Mouse (Mus musculus) hindbrain, embryonic 12.5 days (tissue): ENCODE data around the gene Blvrb. TPM values are rescaled to one million over a fixed set of nuclear protein-coding genes. Genes with fewer than 3 reads are reported as not detected.

ENCODE experiments used
- ATAC-seq: fragments of 200-750 bp; cut with Nextera tagmentation; 2 replicates; pipeline ENCODE4 v1.8.0; 2017; ENCODE audit warnings: moderate TSS enrichment; ENCODE audit not compliant: low FRiP score
- H3K27ac ChIP-seq: fragments of 300-500 bp; sonication (generic); 2 replicates; pipeline ENCODE4 v1.5.1; 2016; ENCODE audit warnings: mild to moderate bottlenecking
- H3K27me3 ChIP-seq: fragments of 300-500 bp; sonication (generic); 2 replicates; pipeline ENCODE4 v1.6.1; 2016; ENCODE audit warnings: mild to moderate bottlenecking
- H3K36me3 ChIP-seq: fragments of 300-500 bp; sonication (generic); 2 replicates; pipeline ENCODE4 v1.6.1; 2016; ENCODE audit warnings: mild to moderate bottlenecking
- H3K4me1 ChIP-seq: fragments of 300-500 bp; sonication (generic); 2 replicates; pipeline ENCODE4 v1.6.1; 2016
- H3K4me2 ChIP-seq: fragments of 300-500 bp; sonication (generic); replicated peaks from 2 replicates; pipeline ENCODE4 v1.6.1; 2016; ENCODE audit warnings: mild to moderate bottlenecking
- H3K4me3 ChIP-seq: fragments of 300-500 bp; sonication (generic); 2 replicates; pipeline ENCODE4 v1.5.1; 2016; ENCODE audit warnings: mild to moderate bottlenecking
- H3K9ac ChIP-seq: fragments of 300-500 bp; sonication (generic); 2 replicates; pipeline ENCODE4 v1.6.1; 2016; ENCODE audit warnings: mild to moderate bottlenecking, moderate library complexity
- H3K9me3 ChIP-seq: fragments of 300-500 bp; sonication (generic); replicated peaks from 2 replicates; pipeline ENCODE4 v1.6.1; 2016; ENCODE audit warnings: mild to moderate bottlenecking
- WGBS: fragments of 180-500 bp; shearing (Covaris S2); methylation state at CpG from one replicate; pipeline ENCODE4 v1.1.7; 2016; 5-methylcytosine and 5-hydroxymethylcytosine counted together
- polyA plus RNA-seq: library from polyadenylated mRNA; unstranded; fragments of >200 nt; fragmentation: Nextera tagmentation; extraction: Ambion mirVana; gene quantifications from 2 replicates; pipeline ENCODE4 v1.2.1, GENCODE M21; 2016

The Blvrb gene
- polyA plus RNA-seq, 1 experiment from 2014 or later, result 26.6 TPM

- no peak for ATAC-seq
- Histone ChIP-seq H3K4me3 (no peak overlapping the region), H3K36me3 (no peaks in the 10 kb centered on the region), H3K9ac (no peak overlapping the region), H3K4me1 (peaks cover 2% of the 10 kb centered on the region; the same call in 1 of the 2 replicates), H3K9me3 (no peaks in the 10 kb centered on the region), H3K27ac (no peak overlapping the region), H3K27me3 (peaks cover 9% of the 10 kb centered on the region; the same call in 1 of the 2 replicates), H3K4me2 (no peak overlapping the region)
- 55% methylated on average over 13 of the region's 13 CpGs for WGBS
Observed at GRCm38 (mm10) chr7:27452206-27452770, 4.5 kb downstream of the Blvrb start.

GRCm38 (mm10) chr7:27454461-27455121 is 6.8 kb downstream of the Blvrb start:
- Histone ChIP-seq H3K36me3 (no peaks in the 10 kb centered on the region), H3K9ac (no peak overlapping the region), H3K27me3 (no peaks in the 10 kb centered on the region), H3K27ac (no peak overlapping the region), H3K9me3 (no peaks in the 10 kb centered on the region), H3K4me2 (no peak overlapping the region), H3K4me3 (no peak overlapping the region), H3K4me1 (no peaks in the 10 kb centered on the region)
- 78% methylated on average over 10 of the region's 10 CpGs for WGBS
- ATAC-seq, result no peak

DNA sequence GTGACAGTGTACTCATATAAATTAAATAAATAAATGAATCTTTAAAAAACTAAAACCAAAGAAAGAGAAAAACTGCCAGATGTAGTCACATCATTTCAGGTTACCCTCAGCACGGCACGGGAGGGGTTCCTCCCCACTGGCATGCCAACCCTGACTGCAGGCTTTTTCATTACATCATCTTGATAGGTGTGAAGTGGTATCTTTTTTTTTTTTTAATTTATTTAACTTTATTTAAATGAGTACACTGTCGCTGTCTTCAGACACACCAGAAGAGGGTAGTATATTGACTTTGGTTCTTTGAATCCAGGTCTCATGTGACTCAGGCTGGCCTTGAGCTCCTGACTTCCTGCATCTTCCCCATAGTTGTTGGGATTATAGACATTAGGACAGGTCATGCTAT is 7.5 kb downstream of the Blvrb start:
- Histone ChIP-seq H3K4me2 (no peak overlapping the region), H3K27ac (no peak overlapping the region), H3K9me3 (no peaks in the 10 kb centered on the region), H3K4me3 (no peak overlapping the region), H3K36me3 (no peaks in the 10 kb centered on the region), H3K9ac (no peak overlapping the region), H3K27me3 (no peaks in the 10 kb centered on the region), H3K4me1 (no peaks in the 10 kb centered on the region)
- WGBS, result 93% methylated on average over 3 of the region's 3 CpGs
- no peak for ATAC-seq

DNA sequence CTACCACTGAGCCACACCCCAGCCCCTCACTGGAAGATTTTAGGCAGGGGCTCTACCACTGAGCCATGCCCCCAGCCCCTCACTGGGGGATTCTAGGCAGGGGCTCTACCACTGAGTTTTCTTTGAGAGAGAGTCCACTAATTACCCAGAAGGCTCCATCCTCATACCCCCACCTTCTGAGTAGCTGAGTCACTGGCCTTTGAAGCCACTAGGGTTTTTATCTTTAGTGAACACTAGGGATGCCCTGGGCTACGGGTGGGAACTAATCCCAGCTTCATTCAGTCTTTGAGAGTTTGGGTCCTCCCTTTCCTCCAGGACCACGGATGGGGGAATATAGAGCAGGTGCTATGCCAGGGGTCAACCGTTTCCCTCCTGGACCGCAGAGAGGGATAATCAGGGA is 10.8 kb downstream of the Blvrb start:
- Histone ChIP-seq H3K4me1 (no peaks in the 10 kb centered on the region), H3K36me3 (no peaks in the 10 kb centered on the region), H3K4me3 (no peak overlapping the region), H3K9ac (no peak overlapping the region), H3K27me3 (no peaks in the 10 kb centered on the region), H3K27ac (no peak overlapping the region), H3K4me2 (no peak overlapping the region), H3K9me3 (no peaks in the 10 kb centered on the region)
- ATAC-seq, result no peak
- WGBS, result 92% methylated on average over 4 of the region's 4 CpGs

DNA sequence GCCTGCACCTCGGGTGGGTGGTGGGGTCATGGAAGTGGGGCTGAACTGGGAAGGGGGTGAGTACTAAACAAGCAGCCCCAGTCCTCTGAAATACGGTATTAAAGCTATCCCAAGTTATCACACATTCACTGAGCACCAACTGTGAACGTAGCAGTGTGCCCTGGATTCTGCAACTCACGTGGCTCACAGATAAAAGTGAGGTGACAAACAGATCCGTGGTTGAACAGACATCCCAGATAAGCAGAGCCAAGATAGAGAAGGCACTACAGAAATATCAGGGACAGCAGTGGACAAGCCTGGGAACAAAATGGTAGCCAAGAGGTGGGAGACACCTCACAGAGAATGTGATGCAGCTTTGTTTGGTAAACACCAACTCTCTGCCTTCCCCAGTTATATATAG is 11.9 kb downstream of the Blvrb start:
- no peak overlapping the region for H3K4me3 ChIP-seq
- H3K36me3 ChIP-seq, result no peaks in the 10 kb centered on the region
- H3K27ac ChIP-seq, result no peak overlapping the region
- WGBS, result 91% methylated on average over 5 of the region's 5 CpGs
- no peaks in the 10 kb centered on the region for H3K4me1 ChIP-seq
- no peak overlapping the region for H3K4me2 ChIP-seq
- H3K9me3 ChIP-seq, result no peaks in the 10 kb centered on the region
- no peak overlapping the region for H3K9ac ChIP-seq
- no peak for ATAC-seq
- H3K27me3 ChIP-seq, result no peaks in the 10 kb centered on the region

DNA sequence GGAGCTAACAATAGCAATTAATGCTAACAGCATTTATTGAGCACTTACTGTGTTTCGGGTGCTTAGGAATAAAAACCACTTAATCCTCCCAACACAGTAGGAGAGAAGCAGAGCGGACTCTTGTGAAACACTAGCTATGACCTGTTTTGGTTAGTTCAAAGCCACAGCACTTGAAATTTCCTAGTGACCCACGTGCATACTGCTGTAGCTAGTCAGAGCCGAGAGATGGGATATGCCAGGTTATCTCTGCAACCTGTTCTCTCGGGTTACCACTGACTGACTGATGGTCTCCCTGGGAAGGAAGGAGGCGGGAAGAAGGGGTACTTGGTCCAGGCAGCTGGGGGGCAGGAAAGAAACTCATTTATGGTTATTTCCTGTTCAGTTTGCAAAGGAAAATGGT is 12.7 kb downstream of the Blvrb start:
- Histone ChIP-seq H3K4me1 (no peaks in the 10 kb centered on the region), H3K4me2 (no peak overlapping the region), H3K4me3 (no peak overlapping the region), H3K36me3 (no peaks in the 10 kb centered on the region), H3K9me3 (no peaks in the 10 kb centered on the region), H3K9ac (no peak overlapping the region), H3K27me3 (no peaks in the 10 kb centered on the region), H3K27ac (no peak overlapping the region)
- WGBS, result 86% methylated on average over 6 of the region's 6 CpGs
- ATAC-seq, result no peak

GRCm38 (mm10) chr7:27467648-27468047 is 19.9 kb downstream of the Blvrb start:
- no peak for ATAC-seq
- H3K36me3 ChIP-seq, result no peaks in the 10 kb centered on the region
- 45% methylated on average over 4 of the region's 4 CpGs for WGBS

DNA sequence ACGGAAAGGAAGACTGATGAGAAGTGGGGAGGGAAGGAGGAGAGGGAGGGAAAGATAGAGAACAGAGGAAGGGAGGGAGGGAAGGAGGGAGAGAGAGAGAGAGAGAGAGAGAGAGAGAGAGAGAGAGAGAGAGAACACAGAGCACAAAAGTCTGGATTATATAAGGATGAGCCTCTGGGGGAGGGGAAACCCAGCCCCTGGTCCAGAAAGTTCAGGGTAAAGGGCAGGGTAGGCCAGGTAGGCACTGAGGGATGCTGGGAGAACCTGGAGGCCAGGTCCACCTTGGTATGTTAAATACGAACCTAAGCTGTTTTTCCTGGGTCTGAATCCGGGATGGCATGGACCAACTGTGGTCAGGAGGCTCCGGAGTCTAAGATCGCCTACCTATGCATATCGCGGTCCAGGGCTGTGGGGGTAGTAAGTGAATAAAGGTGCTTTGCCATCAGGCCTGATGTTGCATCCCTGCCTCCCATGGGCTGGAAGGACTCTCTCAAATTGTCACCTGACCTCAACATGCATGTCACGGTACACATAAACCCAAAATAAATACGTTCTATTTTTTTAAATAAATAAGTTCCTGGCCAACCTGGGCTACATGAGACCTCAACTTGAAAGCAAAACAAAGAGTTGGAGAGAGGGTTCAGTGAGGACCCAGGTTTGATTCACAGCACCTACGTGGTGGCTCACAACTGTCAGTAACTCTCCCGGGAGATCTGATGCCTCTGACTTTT is 23.8 kb downstream of the Blvrb start:
- WGBS, result 90% methylated on average over 11 of the region's 11 CpGs
- Histone ChIP-seq H3K27me3 (no peaks in the 10 kb centered on the region), H3K4me1 (peaks cover 16% of the 10 kb centered on the region), H3K36me3 (0 out of 2 replicates have a peak, but pooled peaks cover 7% of the 10 kb centered on the region), H3K4me2 (no peak overlapping the region), H3K4me3 (no peak overlapping the region), H3K9me3 (no peaks in the 10 kb centered on the region), H3K27ac (no peak overlapping the region), H3K9ac (no peak overlapping the region)
- no peak for ATAC-seq

More at GRCm38 (mm10) chr7:27467648-27468047, 19.9 kb downstream of the Blvrb start:
- Histone ChIP-seq H3K4me1 (peaks cover 8% of the 10 kb centered on the region), H3K9me3 (no peaks in the 10 kb centered on the region), H3K27me3 (no peaks in the 10 kb centered on the region), H3K27ac (no peak overlapping the region), H3K4me3 (no peak overlapping the region), H3K9ac (no peak overlapping the region), H3K4me2 (no peak overlapping the region)

GRCm38 (mm10) chr7:27472596-27472995 is 24.8 kb downstream of the Blvrb start:
- peak overlapping the region; percentile 75 for H3K4me2 ChIP-seq
- no peaks in the 10 kb centered on the region for H3K27me3 ChIP-seq
- H3K36me3 ChIP-seq, result 0 out of 2 replicates have a peak, but pooled peaks cover 13% of the 10 kb centered on the region
- peak overlapping the region; percentile 71; the same call in 1 of the 2 replicates for H3K4me3 ChIP-seq
- WGBS, result 52% methylated on average over 7 of the region's 7 CpGs
- peak overlapping the region; percentile 92; the same call in 1 of the 2 replicates for H3K27ac ChIP-seq
- no peak for ATAC-seq
- H3K9me3 ChIP-seq, result no peaks in the 10 kb centered on the region
- H3K9ac ChIP-seq, result no peak overlapping the region
- H3K4me1 ChIP-seq, result peaks cover 13% of the 10 kb centered on the region

DNA sequence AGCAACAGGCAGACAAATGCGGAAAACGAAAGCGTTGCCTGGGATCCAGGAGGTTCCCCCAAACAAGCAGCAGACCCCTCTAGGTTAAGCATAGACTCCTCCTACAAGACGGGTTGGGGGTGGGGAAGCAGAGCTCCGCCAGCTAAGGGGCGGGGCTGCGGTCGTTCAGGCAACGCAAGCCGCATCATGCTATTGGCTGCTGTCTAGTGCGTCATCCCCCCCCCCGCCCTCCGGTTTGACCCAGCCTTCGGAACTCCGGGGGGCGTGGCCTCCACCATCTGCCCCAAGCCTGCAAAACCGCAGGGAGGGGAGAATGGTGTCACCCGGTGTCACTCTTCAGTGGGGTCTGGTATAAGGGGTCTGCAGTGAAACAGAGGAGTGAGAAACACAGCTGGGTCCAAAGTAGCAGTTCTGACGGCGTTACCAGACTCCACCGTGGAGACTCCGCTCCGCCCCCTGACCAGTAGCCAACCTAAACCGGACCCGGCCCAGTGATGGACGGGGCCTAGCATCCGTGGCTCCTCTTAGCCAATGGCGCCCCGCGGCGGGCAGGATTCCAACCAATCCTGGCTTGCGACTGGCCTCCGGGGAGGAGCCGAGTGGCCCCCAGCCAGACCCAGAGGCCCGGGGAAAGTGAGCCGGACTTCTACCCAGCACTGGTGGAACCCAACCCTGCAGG is 25.5 kb downstream of the Blvrb start, which contains the start of gene Sertad3:
Sertad3 (plus strand) TSS at position 613 of the 679 bp plus-strand sequence.
- ATAC-seq, result peak; percentile 95
- under 1% methylated on average over 35 of the region's 36 CpGs for WGBS
- peak within 1 kb of the TSS; percentile 92 for H3K27ac ChIP-seq

GRCm38 (mm10) chr7:27473835-27474489 is 26.2 kb downstream of the Blvrb start:
- Histone ChIP-seq H3K4me1 (peaks cover 11% of the 10 kb centered on the region), H3K36me3 (peaks cover 21% of the 10 kb centered on the region; the same call in 1 of the 2 replicates), H3K9ac (peak overlapping the region; percentile 69), H3K4me2 (peak overlapping the region; percentile 75), H3K4me3 (peak overlapping the region; percentile 71), H3K27ac (peak overlapping the region; percentile 92), H3K27me3 (no peaks in the 10 kb centered on the region), H3K9me3 (no peaks in the 10 kb centered on the region)
- under 1% methylated on average over 34 of the region's 34 CpGs for WGBS
- ATAC-seq, result peak; percentile 1; the same call in 1 of the 2 replicates

More for the DNA sequence above, 25.5 kb downstream of the Blvrb start, which contains the start of gene Sertad3:
- peak within 1 kb of the TSS; percentile 71 for H3K4me3 ChIP-seq
- H3K36me3 ChIP-seq, result peaks cover 20% of the 10 kb centered on the region; the same call in 1 of the 2 replicates
- H3K4me1 ChIP-seq, result peaks cover 11% of the 10 kb centered on the region
- H3K27me3 ChIP-seq, result no peaks in the 10 kb centered on the region
- peak within 1 kb of the TSS; percentile 75 for H3K4me2 ChIP-seq
- H3K9me3 ChIP-seq, result no peaks in the 10 kb centered on the region
- peak within 1 kb of the TSS; percentile 69 for H3K9ac ChIP-seq
